Mouse (Mus musculus) left cerebral cortex, adult 9 months (tissue): ENCODE measurements around the gene Ddx27.

Experiments used
- DNase-seq, 2 experiments: peaks; one replicate each; pipeline ENCODE4 v3.0.0; 2022; ENCODE audit warnings: low spot score in 2 of 2

The Ddx27 gene

DNA sequence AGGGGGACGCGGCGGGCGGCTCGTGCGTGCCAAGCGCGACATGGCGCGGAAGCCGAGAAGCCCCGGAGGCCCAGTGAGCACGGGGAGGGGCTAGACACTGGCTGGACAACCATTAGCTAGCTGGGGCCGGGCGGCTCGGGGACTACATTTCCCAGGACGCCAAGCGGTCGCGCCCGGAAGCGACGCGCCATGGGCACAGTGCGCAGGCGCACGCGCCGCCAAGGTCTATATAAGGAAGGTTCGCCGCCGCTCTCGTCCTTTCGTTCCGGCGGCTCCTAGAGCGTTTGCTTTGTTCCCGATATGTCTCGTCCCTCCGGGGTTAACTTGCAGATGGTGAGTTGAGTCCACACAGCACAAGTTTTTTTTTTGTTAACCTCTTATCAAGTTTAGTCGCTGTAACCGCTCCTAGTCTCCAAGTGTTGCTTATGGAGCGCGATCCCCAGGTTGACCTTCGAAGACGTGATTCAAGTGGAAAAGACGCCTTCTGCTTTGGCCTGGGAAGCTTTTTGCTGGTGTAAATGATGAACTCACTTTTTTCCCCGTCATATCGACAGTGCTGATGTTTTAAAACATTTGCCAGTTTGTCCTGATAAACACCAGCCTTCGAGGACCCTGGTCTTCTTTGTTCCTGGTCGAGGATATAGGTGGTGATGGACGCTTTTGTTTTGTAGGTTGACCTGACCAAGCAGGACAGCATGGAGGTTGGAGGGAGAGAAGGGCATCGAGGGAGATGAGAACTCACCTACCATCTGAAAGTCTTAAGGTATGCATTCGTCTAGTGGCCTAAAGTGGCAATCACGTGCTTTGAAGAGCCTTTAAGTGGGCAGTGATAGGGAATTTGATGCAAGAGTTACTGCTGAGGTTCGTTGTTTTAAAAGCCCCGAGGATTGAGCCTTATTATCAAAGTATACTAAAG lies 48.2 kb downstream of the Ddx27 start, which contains the start of gene Znfx1:
Gene Znfx1 (minus strand): TSS at position 51 of the 916 bp plus-strand sequence.
- DNase-seq, result peak; percentile 89 to 96

DNA sequence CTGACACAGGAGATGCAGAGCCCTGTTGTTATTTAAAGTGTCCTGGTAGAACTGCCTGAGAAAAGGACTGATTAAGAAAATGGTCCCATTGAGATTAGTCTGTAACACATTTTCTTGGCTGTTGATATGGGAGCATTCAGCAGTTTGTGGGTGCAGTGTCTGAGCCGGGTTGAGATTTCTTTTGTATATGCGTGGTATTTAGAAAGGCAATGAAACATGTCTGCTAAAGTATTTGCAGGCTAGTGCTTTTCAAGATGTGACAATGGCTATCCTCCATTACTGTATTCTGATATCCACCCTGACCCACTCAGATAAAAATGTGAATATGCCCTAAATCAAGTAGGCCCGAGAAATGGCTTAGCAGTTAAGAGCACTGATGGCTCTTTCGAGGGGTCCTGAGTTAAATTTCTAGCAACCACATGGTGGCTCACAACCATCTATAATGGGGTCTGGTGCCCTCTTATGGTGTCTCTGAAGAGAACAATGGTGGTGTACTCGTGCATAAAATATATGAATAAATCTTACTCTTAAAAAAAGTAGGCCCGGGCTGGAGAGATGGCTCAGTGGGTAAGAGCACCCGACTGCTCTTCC lies 49.0 kb downstream of the Ddx27 start:
- DNase-seq, result no peak

DNA sequence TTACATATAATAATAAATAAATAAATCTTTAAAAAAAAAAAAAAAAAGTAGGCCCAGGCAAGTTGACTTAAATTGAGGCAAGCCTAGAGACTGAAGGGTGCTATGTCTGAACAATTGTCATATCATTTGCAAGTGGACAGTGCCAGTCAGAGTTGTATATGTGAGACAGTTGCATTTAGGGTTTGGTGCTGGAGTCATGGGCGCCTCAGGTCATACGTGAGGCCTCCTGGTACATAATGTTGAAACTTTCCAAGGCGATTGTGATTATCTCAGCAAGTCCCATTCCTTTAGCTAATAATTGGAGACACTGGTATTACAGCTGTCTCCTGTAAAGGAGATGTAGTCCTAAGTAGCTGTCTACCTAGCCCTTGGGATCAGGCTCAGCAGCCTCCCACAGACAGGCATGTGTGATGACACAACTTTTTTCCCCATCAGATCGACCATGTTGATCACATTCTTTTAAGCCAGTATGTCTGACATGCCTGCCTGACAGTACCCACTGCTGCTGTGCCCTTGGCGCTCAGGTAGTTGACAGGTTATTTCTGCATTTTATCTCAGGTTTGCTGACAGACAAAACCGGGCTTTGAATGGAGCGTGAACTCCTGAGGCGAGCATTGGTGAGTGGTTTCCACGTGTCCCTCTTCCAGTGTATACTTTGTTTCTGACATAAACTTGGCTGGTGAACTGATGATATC lies 49.8 kb downstream of the Ddx27 start:
- DNase-seq, result no peak

DNA sequence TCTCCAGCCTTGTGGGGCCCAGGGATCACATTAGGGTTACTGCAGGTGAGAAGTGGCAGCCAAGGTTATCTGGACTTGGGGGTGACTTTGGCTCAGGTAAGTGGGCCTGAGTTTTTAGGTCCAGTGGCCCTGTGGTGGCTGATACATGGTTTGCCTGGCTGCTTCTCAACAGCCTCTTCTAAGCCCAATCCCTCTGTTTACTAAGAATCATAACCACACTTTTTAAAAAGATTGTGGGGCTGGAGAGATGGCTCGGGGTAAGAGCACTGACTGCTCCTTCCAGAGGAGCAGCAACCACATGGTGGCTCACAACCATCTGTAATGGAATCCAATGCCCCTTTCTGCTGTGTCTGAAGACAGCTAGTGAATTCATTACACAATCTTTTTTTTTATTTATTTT lies 51.0 kb downstream of the Ddx27 start:
- DNase-seq, result no peak

DNA sequence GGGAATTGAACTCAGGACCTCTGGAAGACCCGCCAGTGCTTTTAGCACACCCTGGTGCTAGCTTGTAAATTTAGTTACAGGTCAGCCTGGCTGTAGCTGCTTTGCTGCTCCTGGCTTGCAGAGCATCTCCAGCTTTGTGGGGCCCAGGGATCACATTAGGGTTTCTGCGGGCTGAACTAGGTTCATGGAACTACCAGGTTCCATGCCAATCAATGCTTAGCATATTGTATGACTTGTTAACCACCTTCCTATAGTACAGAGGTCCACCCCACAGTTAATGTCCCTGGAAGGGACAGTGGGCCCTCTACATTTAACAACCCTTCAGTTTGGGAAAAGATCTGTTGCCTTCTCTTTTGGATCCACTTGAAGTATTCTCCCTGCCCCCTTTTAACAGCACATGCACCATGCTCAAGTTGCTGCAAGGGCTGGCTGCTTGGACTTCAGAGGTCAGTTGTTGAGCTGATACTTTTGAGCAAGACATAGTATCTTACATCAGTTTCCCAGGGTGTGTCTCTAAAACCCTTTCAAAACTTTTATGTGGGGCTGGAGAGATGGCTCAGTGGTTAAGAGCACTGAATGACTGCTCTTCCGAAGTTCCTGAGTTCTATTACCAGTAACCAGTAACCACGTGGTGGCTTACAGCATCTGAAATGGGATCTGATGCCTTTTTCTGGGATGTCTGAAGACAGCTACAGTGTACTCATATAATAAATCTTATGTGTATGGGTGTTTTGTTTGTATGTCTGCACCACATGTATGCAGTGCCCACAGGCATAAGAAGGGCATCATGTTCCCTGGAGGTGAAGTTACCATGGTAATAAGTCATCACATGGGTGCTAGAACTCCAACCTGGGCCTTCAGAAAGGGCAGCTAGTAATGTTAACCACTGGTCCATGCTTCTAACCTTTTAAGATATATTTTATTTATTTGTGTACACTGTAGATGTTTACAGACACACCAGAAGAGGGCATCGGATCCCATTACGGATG lies 51.8 kb downstream of the Ddx27 start:
- no peak for DNase-seq

DNA sequence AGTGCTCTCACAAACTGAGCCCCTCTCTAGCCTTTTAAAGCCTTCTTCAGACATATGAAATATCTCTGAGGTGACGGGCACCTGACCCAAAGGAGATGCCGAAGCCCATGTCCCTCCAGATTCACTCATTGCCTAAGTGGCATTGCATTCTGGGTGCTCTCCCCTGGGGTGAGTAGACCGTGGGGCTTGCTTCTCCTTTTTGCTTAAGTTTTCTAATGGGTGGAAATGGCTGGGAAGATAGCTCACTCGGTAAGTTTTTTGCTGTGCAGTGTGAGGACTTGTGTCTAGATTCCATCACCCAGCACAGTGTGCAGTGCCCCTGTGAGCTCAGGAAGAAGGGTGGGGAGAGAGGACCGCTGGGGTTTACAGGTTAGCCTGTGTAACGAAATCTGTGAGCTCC lies 52.6 kb downstream of the Ddx27 start:
- no peak for DNase-seq

DNA sequence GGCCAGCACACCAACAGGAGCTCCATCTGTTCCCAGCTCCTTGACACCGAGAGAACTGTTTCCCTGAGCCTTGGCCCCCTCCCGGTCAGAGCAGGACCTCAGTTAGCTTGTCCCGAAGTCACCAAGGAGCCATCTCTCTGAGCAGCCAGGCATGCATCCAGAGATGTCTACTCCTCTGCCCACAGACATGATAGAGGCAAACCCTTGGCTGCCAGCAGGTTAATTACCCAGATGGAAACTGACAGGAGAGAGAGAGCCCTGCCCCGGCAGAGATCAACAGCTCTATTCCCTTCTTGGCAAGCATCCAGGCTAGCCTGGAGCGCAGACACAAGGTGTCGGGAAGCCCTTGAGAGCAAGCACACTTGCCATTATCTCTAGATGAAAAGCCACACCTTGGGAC lies 55.3 kb downstream of the Ddx27 start:
- DNase-seq, result no peak

DNA sequence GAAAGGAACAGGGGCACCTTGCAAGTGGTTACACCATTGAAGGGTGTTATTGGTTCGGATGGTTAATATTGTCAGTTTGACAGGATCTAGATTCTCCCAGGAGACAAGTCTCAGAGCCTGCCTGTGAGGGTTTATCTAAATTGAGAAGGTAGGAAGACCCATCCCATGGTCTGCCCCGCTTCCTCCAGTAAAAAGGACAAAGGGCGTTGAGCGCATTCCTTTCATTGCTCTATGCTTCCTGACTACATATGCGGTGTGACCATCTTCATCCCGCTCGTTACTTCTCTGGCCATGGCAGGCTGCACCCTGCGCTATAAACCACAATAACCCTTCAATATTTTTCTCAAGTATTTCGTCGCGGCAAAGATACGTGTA lies 56.3 kb downstream of the Ddx27 start:
- DNase-seq, result no peak

DNA sequence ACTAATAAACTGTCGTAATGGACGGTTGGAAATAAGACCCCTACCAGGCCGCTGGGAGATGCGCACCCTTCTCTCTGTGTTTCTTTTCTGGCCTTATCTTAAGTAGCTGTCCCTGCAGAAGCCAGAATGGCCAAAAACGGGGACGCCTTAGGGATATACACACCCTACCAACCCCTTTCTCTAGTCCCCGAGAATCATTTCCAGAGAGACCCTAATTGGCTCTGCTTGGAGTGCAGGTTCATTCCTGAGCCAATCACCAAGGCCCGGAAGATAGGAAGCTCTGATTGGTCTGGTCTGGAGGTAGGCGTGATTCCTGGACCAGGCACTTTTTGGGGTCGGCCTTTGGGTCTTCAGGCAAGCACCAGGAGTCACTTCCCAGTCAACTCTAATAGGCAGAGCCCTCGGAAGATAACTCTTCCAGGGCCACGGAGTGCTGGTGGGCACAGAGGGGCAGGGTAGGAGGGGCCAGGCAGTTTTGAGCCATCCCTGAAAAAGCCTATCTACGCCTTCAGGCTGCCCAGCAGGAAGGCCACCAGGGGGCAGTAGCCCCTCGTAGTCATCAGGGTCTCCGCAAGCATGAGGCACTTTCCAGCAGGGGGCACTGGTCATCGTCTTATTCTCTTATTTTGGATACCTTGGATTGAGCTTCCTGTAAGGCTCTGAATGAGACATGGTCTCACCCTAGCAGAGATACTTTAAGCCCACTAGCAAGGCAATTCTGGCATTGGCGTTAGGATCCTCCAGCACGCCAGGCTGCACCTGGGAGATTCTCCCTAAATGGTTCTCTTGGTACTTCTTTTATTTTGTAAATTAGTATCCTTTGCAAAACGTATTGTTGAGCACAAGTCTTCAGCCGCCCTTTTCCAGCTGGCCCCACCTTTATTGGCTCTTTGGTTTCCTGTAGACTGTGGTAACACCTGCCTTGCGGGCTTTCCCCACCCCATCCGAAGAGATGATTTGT lies 56.9 kb downstream of the Ddx27 start:
- DNase-seq, result peak; percentile 90 to 98

DNA sequence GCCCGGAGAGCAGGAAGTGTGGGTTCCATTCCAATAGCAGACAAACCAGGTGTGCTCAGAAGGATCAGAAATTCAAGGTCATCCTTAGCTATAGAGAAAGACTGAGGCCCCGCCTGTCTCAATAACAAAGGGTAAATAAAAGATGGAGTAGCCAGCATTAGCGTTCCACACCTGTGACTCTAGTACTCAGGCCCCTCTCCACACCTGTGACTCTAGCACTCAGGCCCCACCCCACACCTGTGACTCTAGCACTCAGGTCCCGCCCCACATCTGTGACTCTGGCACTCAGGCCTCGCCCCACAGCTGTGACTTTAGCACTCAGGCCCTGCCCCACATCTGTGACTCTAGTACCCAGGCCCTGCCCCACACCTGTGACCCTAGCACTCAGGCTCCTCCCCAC lies 59.6 kb downstream of the Ddx27 start:
- no peak for DNase-seq

DNA sequence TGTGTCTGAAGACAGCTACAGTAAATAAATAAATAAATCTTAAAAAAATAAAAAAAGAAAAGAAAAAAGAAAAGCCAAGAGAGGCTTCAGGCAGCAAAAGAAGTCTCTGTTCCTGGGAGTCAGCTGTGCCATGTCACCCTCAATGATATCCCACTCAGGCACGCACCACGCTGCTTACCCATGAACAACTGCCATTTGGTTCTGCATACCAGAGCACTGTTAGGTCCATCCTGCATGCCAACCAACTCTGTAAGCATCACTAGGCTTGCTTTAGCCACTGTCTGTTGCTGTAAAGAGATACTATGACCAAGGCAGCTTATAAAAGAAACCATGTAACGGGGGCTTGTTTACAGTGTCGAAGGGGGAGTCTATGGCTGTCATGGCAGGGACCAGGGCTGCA lies 61.4 kb downstream of the Ddx27 start:
- no peak for DNase-seq

DNA sequence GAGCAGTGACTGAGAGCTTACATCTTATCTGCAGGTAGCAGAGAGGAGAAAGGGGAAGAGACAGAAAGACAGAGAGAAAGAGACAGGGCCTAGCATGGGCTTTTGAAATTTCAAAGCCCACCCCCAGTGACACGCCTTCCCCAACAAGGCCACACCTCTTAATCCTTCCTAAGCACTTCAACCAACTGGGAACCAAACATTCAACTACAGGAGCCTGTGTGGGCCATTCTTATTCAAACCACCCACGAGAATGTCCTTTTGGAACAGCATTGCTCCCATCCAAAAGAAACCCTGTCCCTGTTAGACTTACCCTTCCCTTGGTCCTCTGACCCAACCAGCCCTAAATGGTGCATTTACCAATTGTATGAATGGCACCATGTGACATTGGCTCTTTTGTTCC lies 61.8 kb downstream of the Ddx27 start:
- no peak for DNase-seq

DNA sequence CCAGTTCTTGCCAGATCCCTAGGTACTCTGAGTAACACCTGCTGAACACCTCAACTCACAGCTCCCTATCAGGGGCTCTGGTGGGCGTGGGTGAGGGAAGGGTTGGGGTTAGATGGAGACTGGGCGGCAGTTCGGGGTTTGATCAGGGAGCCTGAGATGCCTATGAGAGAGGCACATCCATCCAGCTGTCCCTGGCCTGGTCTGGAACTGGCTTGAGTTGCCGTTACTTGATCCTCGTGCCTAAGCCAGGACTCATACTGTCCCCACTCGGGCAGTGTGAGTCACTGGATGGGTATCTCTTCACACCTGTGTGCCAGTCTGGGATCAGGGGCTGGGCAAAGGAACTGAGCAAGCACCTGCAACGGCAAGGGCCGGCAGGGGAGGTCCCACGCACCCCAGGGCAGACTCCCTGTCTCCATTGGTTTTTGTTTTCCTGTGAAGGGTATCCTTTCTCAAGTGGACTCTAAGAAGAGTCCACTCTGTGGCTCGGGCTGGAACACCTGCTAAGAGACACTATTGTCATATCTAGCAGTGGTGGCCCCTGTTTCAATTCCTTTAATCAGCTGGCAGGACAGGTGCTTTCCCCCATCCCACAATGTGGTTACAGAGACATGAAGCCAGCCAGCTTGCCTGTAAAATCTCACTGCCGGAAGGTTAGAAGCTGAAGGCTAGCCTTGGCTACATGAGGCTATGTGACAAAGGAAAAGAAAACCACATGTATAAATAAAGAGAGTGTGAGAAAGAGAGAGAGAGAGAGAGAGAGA lies 62.4 kb downstream of the Ddx27 start:
- DNase-seq, result no peak

DNA sequence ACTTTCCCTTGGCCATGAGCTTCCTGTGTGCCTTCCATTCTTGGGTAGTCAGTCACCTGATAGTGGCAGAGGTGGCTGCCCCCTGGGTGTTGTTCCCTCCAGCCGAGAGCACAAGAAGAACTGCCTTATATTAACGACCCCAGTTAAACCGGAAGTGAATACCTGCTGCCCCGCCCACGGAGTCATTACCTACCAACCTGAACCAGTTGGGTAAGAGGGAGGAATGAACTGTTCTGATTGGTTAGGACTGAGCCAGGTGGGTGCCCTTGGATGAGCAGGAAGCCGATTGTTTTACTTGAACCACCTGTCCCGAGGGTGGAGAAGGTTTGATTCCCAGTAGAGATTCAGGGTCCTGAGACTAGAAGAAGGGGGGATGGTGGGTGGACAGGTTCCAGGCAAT lies 63.5 kb downstream of the Ddx27 start:
- DNase-seq, result no peak

DNA sequence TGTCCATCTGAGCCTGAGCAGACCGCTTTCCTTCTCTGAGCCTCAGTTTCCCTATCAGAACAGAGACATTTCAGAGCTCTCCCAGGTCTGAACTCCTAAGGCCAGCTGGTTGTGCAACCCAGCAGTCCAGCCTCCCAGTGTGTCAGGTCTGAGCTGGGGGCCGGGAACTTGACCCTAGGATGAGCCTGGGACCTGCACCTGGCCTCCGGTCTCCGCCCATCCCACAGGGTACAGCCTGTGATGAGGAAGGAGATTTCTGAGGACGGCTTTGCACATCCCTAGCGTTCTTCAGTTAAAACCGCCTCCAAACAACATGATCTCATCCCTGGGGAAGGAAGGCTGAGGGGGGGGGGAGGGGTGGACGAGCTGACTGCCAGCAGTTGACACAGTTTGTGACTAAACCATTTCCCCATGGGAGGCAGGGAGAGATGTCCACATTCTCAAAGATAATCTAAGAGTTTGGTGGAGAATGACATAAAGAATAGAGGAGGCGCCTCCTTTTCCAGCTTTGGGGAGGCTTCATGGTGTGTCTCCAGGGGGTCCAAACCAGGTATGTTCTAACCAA lies 64.0 kb downstream of the Ddx27 start:
- DNase-seq, result no peak

DNA sequence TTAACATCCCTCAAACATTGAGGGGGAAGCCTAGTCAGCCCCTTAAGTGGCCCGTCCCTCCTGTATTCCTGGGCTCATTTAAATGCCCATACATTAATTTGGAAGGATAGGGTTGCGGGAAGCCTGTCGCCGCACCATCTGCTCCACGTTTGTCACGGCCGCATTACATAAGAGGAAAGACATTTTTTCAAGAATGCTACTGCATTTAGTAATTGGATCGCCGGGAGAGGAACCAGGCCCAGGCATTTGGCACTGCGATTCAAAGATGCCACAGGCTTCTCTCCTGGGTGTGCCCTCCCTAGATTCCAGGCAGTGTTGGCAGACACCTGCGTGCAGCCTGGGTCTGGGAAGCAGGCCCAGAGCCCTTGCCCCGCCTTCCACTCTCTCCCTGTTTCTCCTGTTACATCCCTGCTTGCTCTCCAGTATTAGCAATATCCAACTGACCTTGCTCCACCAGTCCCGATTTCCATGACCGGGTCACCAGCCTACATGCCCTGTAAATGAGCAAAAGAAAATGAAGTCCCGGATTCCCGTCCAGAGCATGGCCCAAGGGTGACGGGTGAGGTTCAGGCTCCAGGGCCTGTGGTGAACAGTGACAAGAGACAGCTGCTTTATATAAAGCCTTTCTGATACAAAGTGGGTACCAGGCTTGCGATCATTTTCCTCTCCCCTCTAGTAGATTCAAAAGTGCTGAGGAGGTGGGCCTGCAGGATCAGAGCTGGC lies 64.7 kb downstream of the Ddx27 start:
- DNase-seq, result peak; percentile 65 to 90

DNA sequence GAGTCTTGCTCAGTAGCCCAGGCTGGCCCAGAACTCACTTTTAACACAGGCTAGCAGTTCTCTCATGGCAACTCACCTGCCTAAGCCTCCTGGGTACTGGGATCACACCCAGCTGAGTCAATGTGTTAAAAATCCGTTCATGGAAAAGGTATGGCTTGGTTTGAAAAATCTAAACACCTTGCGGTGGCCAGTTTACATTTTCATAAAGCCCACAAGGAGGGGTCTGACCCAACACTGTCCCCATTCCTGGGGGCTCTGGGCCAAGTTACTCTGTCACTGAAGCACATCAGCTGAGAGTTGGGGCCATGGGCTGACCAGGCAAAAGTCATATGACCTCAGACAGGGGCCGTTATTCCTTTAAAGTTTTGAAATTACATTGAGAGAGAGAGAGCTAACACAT lies 65.4 kb downstream of the Ddx27 start:
- no peak for DNase-seq

DNA sequence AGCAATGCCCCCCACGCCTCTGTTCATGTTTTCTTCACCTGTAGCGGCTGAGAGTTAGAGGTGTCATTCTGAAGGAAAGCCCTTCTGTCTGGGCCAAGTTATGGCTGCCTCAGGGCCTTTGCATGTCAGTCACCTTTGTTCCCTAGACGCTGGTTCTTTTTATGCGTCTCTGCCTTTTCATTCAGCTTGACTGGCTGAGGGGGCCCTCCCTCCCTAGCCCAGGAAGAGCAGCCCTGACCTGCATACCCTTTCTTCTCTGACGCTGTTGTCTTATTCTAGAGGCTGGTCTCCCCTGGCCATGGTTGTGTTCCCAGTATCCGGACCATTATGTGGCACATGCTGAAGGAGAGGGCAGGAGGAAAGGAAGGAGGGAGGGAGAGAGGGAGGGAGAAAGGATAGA lies 66.1 kb downstream of the Ddx27 start:
- DNase-seq, result no peak

DNA sequence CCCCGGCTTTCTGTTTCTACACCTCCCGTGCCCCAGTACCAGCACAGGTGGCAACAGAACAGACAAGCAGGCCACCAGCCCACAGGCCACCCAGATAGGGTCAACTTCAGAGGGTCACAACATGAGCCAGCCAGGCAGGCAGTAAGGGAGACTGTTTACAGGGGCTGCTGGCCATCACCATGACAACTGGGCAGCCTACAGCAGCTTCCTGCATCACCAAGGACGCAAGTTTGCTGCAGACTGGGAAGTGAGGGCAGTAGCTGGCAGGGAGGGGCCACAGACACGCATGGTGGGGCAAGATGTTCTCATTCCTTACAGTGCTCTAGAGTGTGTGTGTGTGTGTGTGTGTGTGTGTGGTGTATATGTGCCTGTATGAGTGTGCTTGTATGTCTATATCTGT lies 66.6 kb downstream of the Ddx27 start:
- no peak for DNase-seq
